Mouse (Mus musculus): ENCODE results near the gene Akr1e1. TPM values are rescaled to one million over a fixed set of nuclear protein-coding genes. Genes with fewer than 3 reads are reported as not detected.

Akr1e1 gene
- 0.56 and 0.67 TPM in 2 replicates for polyA plus RNA-seq (2012; rRNA removed)

- Histone ChIP-seq H3K4me1 (ENCODE audit: control insufficient read depth, insufficient read depth, insufficient read length, low read length) (peaks cover 4% of the 10 kb centered on the region; the same call in 1 of the 2 replicates), H3K27ac (ENCODE audit: insufficient read depth, low read depth, low read length) (peak within 1 kb of the TSS; percentile 39), H3K36me3 (ENCODE audit: control insufficient read depth, insufficient read depth, low read length) (peaks cover 2% of the 10 kb centered on the region; the same call in 1 of the 2 replicates), H3K27me3 (ENCODE audit: control insufficient read depth, insufficient read depth, low read length) (no peaks in the 10 kb centered on the region), H3K4me3 (ENCODE audit: low read depth, low read length) (peak within 1 kb of the TSS; percentile 89)
- TF ChIP-seq CTCF (IDR thresholded peaks at IDR 0.05; ENCODE audit: extremely low read depth, insufficient read length, insufficient replicate concordance, low read depth, low read length) = no peak
- TF ChIP-seq POLR2A (IDR thresholded peaks at IDR 0.05; ENCODE audit: low read depth, low read length) = peak; percentile 70
- WGBS = 5% methylated on average over 10 of the region's 10 CpGs
Observed at GRCm38 (mm10) chr13:4608961-4609409, at the start of gene Akr1e1. Akr1e1 (minus strand) TSS chr13:4609174.

DNA sequence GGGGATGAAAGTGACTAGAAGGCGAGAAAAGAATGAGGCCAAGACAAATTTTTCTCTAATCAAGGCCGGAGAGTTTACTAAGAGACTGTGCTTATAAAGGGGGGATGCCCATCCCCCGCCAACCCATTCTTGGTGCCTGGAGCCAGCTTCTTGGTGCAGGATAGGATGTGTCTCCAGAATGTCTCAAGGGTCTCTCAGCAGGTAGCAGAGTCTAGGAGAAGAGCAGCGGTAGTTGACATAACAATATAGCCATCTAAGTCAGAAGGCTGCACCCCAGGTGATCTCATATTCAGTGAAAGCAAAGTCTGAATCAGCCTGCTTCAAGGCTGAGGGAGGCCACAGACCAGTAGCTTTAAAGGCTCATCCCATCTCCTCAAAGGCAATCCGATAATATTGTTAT is 49.4 kb upstream of the Akr1e1 start:
- Histone ChIP-seq H3K27ac (ENCODE audit: insufficient read depth, low read depth, low read length) (no peak overlapping the region), H3K4me1 (ENCODE audit: control insufficient read depth, insufficient read depth, insufficient read length, low read length) (no peaks in the 10 kb centered on the region), H3K4me3 (ENCODE audit: low read depth, low read length) (no peak overlapping the region), H3K27me3 (ENCODE audit: control insufficient read depth, insufficient read depth, low read length) (no peaks in the 10 kb centered on the region), H3K36me3 (ENCODE audit: control insufficient read depth, insufficient read depth, low read length) (no peaks in the 10 kb centered on the region)
- no peak for TF ChIP-seq POLR2A (IDR thresholded peaks at IDR 0.05; ENCODE audit: low read depth, low read length)
- TF ChIP-seq CTCF (IDR thresholded peaks at IDR 0.05; ENCODE audit: extremely low read depth, insufficient read length, insufficient replicate concordance, low read depth, low read length) = no peak
- WGBS = 86% methylated on average over 5 of the region's 5 CpGs

DNA sequence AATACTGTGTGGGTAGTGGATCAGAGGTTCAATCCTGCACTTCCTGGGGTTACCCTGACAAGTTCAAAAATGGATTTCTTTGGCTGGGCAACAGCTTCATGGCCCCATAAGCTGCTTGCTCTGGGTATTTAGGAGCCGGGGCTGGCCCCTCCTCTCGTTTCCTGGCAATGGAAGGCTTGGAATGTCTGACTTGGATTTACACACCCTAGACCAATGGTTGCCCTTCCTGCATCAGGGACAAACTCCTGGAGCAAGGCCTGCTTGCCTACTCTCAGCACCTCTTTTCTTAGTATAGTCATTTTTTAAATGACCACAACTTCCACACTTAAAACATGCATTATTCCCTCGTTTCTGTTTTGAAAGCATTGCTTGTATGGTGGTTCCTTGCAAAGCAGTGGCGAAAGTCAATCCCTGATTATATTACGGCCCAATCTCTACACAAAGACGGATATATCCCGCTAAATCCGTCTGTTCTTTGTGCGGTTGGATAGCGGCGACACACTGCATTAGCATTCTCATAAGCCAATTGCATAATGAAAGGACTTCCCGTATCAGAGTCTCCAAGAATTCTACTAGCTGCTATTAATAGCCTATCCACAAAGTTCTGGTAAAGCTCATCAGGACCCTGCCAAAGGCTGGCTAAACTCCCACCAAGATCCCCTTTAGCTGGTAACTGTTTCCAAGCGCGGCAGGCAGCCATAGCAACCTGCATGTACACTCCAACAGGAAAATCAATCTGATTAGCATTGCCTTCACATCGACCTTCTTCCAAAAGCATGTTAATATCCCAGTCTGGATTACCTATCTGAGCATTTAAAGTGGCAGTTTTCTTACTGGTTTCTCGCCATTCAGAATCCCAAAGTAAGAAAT is 47.5 kb upstream of the Akr1e1 start:
- TF ChIP-seq CTCF (IDR thresholded peaks at IDR 0.05; ENCODE audit: extremely low read depth, insufficient read length, insufficient replicate concordance, low read depth, low read length) (no peak), POLR2A (IDR thresholded peaks at IDR 0.05; ENCODE audit: low read depth, low read length) (no peak)
- H3K27ac ChIP-seq (ENCODE audit: insufficient read depth, low read depth, low read length) = no peak overlapping the region
- no peaks in the 10 kb centered on the region for H3K36me3 ChIP-seq (ENCODE audit: control insufficient read depth, insufficient read depth, low read length)
- WGBS = 88% methylated on average over 16 of the region's 16 CpGs
- H3K4me3 ChIP-seq (ENCODE audit: low read depth, low read length) = no peak overlapping the region
- H3K27me3 ChIP-seq (ENCODE audit: control insufficient read depth, insufficient read depth, low read length) = no peaks in the 10 kb centered on the region
- no peaks in the 10 kb centered on the region for H3K4me1 ChIP-seq (ENCODE audit: control insufficient read depth, insufficient read depth, insufficient read length, low read length)

GRCm38 (mm10) chr13:4650190-4650589 is 41.2 kb upstream of the Akr1e1 start:
- WGBS = 59% methylated on average over 3 of the region's 3 CpGs
- H3K36me3 ChIP-seq (ENCODE audit: control insufficient read depth, insufficient read depth, low read length) = no peaks in the 10 kb centered on the region
- H3K4me1 ChIP-seq (ENCODE audit: control insufficient read depth, insufficient read depth, insufficient read length, low read length) = no peaks in the 10 kb centered on the region
- H3K27ac ChIP-seq (ENCODE audit: insufficient read depth, low read depth, low read length) = no peak overlapping the region
- no peak overlapping the region for H3K4me3 ChIP-seq (ENCODE audit: low read depth, low read length)
- TF ChIP-seq CTCF (IDR thresholded peaks at IDR 0.05; ENCODE audit: extremely low read depth, insufficient read length, insufficient replicate concordance, low read depth, low read length) (no peak), POLR2A (IDR thresholded peaks at IDR 0.05; ENCODE audit: low read depth, low read length) (no peak)
- H3K27me3 ChIP-seq (ENCODE audit: control insufficient read depth, insufficient read depth, low read length) = no peaks in the 10 kb centered on the region

DNA sequence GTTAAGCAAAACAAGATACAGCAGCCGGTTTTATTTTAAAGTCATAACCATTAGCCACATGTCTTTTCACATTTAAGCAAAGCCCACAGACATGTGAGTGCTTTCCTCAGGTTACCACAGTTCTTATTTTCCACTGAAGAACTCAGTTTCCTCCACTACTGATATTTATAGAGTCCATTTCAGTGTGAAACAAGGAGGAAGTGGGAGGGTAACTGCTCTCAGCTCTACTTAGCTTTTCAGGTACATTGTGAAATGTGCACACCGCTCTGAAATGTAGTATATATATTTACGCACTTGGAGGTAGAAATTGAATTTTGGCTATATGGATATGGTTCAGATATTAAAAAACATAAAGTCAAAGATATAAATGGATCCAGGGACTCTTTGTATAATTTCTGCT is 36.3 kb upstream of the Akr1e1 start:
- Histone ChIP-seq H3K27ac (ENCODE audit: insufficient read depth, low read depth, low read length) (no peak overlapping the region), H3K4me1 (ENCODE audit: control insufficient read depth, insufficient read depth, insufficient read length, low read length) (no peaks in the 10 kb centered on the region), H3K27me3 (ENCODE audit: control insufficient read depth, insufficient read depth, low read length) (no peaks in the 10 kb centered on the region), H3K36me3 (ENCODE audit: control insufficient read depth, insufficient read depth, low read length) (no peaks in the 10 kb centered on the region), H3K4me3 (ENCODE audit: low read depth, low read length) (no peak overlapping the region)
- TF ChIP-seq CTCF (IDR thresholded peaks at IDR 0.05; ENCODE audit: extremely low read depth, insufficient read length, insufficient replicate concordance, low read depth, low read length) = no peak
- no peak for TF ChIP-seq POLR2A (IDR thresholded peaks at IDR 0.05; ENCODE audit: low read depth, low read length)
- 88% methylated on average over 3 of the region's 3 CpGs for WGBS

DNA sequence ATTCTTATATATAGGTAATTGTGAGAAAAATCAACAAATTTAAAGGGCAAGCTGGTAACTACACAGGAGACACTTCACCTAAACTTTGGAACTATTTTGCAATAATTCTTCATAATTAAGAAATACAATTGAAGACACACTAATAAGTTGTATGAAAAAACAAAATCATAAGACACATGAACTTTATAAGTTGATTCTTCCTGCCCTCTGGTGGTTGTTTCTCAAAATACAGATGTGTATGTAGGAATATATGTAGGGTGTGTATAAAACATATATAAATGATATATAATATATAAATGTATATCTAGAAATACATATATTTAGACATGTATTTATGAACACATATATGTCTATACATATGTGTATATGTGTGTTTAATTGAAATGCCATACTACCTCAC is 1.9 kb upstream of the Akr1e1 start:
- Histone ChIP-seq H3K27me3 (ENCODE audit: control insufficient read depth, insufficient read depth, low read length) (no peaks in the 10 kb centered on the region), H3K36me3 (ENCODE audit: control insufficient read depth, insufficient read depth, low read length) (no peaks in the 10 kb centered on the region), H3K4me3 (ENCODE audit: low read depth, low read length) (no peak overlapping the region), H3K4me1 (ENCODE audit: control insufficient read depth, insufficient read depth, insufficient read length, low read length) (peaks cover 4% of the 10 kb centered on the region; the same call in 1 of the 2 replicates), H3K27ac (ENCODE audit: insufficient read depth, low read depth, low read length) (no peak overlapping the region)
- TF ChIP-seq POLR2A (IDR thresholded peaks at IDR 0.05; ENCODE audit: low read depth, low read length) = no peak
- TF ChIP-seq CTCF (IDR thresholded peaks at IDR 0.05; ENCODE audit: extremely low read depth, insufficient read length, insufficient replicate concordance, low read depth, low read length) = no peak

GRCm38 (mm10) chr13:4608530-4608929 is 444 bp downstream of the Akr1e1 start:
- Histone ChIP-seq H3K4me3 (ENCODE audit: low read depth, low read length) (peak overlapping the region; percentile 89), H3K36me3 (ENCODE audit: control insufficient read depth, insufficient read depth, low read length) (peaks cover 4% of the 10 kb centered on the region; the same call in 1 of the 2 replicates), H3K27ac (ENCODE audit: insufficient read depth, low read depth, low read length) (peak overlapping the region; percentile 39), H3K4me1 (ENCODE audit: control insufficient read depth, insufficient read depth, insufficient read length, low read length) (peaks cover 4% of the 10 kb centered on the region; the same call in 1 of the 2 replicates), H3K27me3 (ENCODE audit: control insufficient read depth, insufficient read depth, low read length) (no peaks in the 10 kb centered on the region)
- WGBS = 10% methylated on average over 9 of the region's 9 CpGs
- no peak for TF ChIP-seq CTCF (IDR thresholded peaks at IDR 0.05; ENCODE audit: extremely low read depth, insufficient read length, insufficient replicate concordance, low read depth, low read length)
- no peak for TF ChIP-seq POLR2A (IDR thresholded peaks at IDR 0.05; ENCODE audit: low read depth, low read length)
